Mouse (Mus musculus) lung, postnatal 0 days (tissue): ENCODE data around the gene Clock. TPM values are rescaled to one million over a fixed set of nuclear protein-coding genes. Genes with fewer than 3 reads are reported as not detected.

Source experiments
- ATAC-seq: fragments of 200-750 bp; cut with Nextera tagmentation; 2 replicates; pipeline ENCODE4 v1.8.0; 2017; ENCODE audit warnings: moderate library complexity
- DNase-seq: peaks from one replicate; pipeline ENCODE4 v3.0.0-alpha.2; 2016; ENCODE audit warnings: low spot score
- H3K27ac ChIP-seq: fragments of 300-500 bp; sonication (generic); 2 replicates; pipeline ENCODE4 v1.5.1; 2014; ENCODE audit warnings: antibody characterized with exemption, mild to moderate bottlenecking, low read length, mixed read lengths
- H3K27me3 ChIP-seq: fragments of 300-500 bp; sonication (generic); replicated peaks from 2 replicates; pipeline ENCODE4 v1.6.1; 2014; ENCODE audit warnings: low read length, mixed read lengths; ENCODE audit not compliant: insufficient read depth
- H3K36me3 ChIP-seq: fragments of 300-500 bp; sonication (generic); 2 replicates; pipeline ENCODE4 v1.6.1; 2014; ENCODE audit warnings: low read length, mixed read lengths; ENCODE audit not compliant: insufficient read depth
- H3K4me1 ChIP-seq: fragments of 300-500 bp; sonication (generic); 2 replicates; pipeline ENCODE4 v1.6.1; 2014; ENCODE audit warnings: antibody characterized with exemption, low read depth, low read length, mixed read lengths; ENCODE audit not compliant: insufficient read depth
- H3K4me2 ChIP-seq: fragments of 300-500 bp; sonication (generic); replicated peaks from 2 replicates; pipeline ENCODE4 v1.6.1; 2014; ENCODE audit warnings: low read depth, mild to moderate bottlenecking, low read length, moderate library complexity, mixed read lengths
- H3K4me3 ChIP-seq: fragments of 300-500 bp; sonication (generic); 2 replicates; pipeline ENCODE4 v1.5.1; 2014; ENCODE audit warnings: low read depth, low read length
- H3K9ac ChIP-seq: fragments of 300-500 bp; sonication (generic); replicated peaks from 2 replicates; pipeline ENCODE4 v1.6.1; 2014; ENCODE audit warnings: low read depth, mild to moderate bottlenecking
- H3K9me3 ChIP-seq: fragments of 300-500 bp; sonication (generic); 2 replicates; pipeline ENCODE4 v1.6.1; 2016; ENCODE audit warnings: low read length, mixed read lengths
- CTCF ChIP-seq: IDR thresholded peaks from 2 replicates; pipeline ENCODE4 v1.5.1; 2016; ENCODE audit warnings: antibody characterized with exemption, mild to moderate bottlenecking
- EP300 ChIP-seq: IDR thresholded peaks from 2 replicates; pipeline ENCODE4 v1.6.1; 2016; ENCODE audit warnings: antibody characterized with exemption, mild to moderate bottlenecking, control low read depth
- WGBS: fragments of 180-500 bp; shearing (Covaris S2); extraction: QIAGEN DNeasy Blood & Tissue Kit; methylation state at CpG from one replicate; pipeline ENCODE4 v1.1.7; 2014; 5-methylcytosine and 5-hydroxymethylcytosine counted together
- polyA plus RNA-seq: library from polyadenylated mRNA; unstranded; fragments of >200 nt; fragmentation: Nextera tagmentation; extraction: Ambion mirVana; gene quantifications from 2 replicates; pipeline ENCODE4 v1.2.1, GENCODE M21; 2015

Gene Clock
- polyA plus RNA-seq, 1 experiment from 2014 or later = 11.5 TPM

DNA sequence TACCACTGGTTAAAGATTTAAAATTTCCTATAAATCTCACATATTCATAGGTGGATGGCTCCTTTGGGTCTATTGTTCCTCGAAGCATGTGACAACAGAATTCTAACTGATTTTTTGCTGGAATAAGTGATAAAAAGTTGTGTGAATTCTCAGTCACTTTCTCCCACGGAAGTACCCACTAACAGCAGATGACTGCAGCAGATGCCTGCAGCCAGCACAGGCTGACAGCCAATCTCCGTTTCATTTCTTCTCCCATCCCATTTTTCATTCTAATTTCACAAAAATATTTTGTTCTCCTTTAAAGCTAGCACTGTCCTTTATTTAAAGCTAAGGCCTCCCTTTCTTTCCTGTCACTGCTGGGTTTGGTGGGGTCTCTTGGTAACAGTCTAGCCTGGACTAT, 59.2 kb downstream of the Clock start:
- Histone ChIP-seq H3K4me2 (no peak overlapping the region), H3K27me3 (no peaks in the 10 kb centered on the region), H3K9ac (no peak overlapping the region), H3K36me3 (0 out of 2 replicates have a peak, but pooled peaks cover 6% of the 10 kb centered on the region), H3K27ac (no peak overlapping the region), H3K9me3 (no peaks in the 10 kb centered on the region), H3K4me3 (no peak overlapping the region), H3K4me1 (no peaks in the 10 kb centered on the region)
- 82% methylated on average over 3 of the region's 3 CpGs for WGBS
- DNase-seq = no peak
- TF ChIP-seq EP300 = no peak
- TF ChIP-seq CTCF = no peak
- no peak for ATAC-seq

- H3K9ac ChIP-seq = no peak overlapping the region
- H3K4me2 ChIP-seq = no peak overlapping the region
- no peak for DNase-seq
- no peak overlapping the region for H3K27ac ChIP-seq
- H3K4me3 ChIP-seq = no peak overlapping the region
- no peaks in the 10 kb centered on the region for H3K9me3 ChIP-seq
- WGBS = 94% methylated on average over 10 of the region's 10 CpGs
- ATAC-seq = no peak
- no peaks in the 10 kb centered on the region for H3K27me3 ChIP-seq
- H3K36me3 ChIP-seq = 0 out of 2 replicates have a peak, but pooled peaks cover 13% of the 10 kb centered on the region
- no peaks in the 10 kb centered on the region for H3K4me1 ChIP-seq
- no peak for TF ChIP-seq CTCF
- TF ChIP-seq EP300 = no peak
Measured at GRCm38 (mm10) chr5:76244430-76244829, 60.2 kb downstream of the Clock start.

- Histone ChIP-seq H3K4me2 (no peak overlapping the region), H3K27me3 (no peaks in the 10 kb centered on the region), H3K9ac (no peak overlapping the region), H3K27ac (no peak overlapping the region), H3K36me3 (0 out of 2 replicates have a peak, but pooled peaks cover 13% of the 10 kb centered on the region), H3K9me3 (no peaks in the 10 kb centered on the region), H3K4me1 (no peaks in the 10 kb centered on the region), H3K4me3 (no peak overlapping the region)
- ATAC-seq (no peak), DNase-seq (no peak)
- WGBS = 94% methylated on average over 4 of the region's 4 CpGs
- no peak for TF ChIP-seq CTCF
Measured at GRCm38 (mm10) chr5:76243929-76244328, 60.7 kb downstream of the Clock start.

- no peaks in the 10 kb centered on the region for H3K4me1 ChIP-seq
- DNase-seq (no peak), ATAC-seq (no peak)
- no peak overlapping the region for H3K9ac ChIP-seq
- no peak overlapping the region for H3K4me2 ChIP-seq
- 83% methylated on average over 3 of the region's 3 CpGs for WGBS
- no peaks in the 10 kb centered on the region for H3K9me3 ChIP-seq
- no peaks in the 10 kb centered on the region for H3K27me3 ChIP-seq
- H3K36me3 ChIP-seq = 0 out of 2 replicates have a peak, but pooled peaks cover 13% of the 10 kb centered on the region
- no peak overlapping the region for H3K4me3 ChIP-seq
- TF ChIP-seq CTCF (no peak), EP300 (no peak)
- H3K27ac ChIP-seq = no peak overlapping the region
Measured at GRCm38 (mm10) chr5:76243274-76243673, 61.3 kb downstream of the Clock start.

DNA sequence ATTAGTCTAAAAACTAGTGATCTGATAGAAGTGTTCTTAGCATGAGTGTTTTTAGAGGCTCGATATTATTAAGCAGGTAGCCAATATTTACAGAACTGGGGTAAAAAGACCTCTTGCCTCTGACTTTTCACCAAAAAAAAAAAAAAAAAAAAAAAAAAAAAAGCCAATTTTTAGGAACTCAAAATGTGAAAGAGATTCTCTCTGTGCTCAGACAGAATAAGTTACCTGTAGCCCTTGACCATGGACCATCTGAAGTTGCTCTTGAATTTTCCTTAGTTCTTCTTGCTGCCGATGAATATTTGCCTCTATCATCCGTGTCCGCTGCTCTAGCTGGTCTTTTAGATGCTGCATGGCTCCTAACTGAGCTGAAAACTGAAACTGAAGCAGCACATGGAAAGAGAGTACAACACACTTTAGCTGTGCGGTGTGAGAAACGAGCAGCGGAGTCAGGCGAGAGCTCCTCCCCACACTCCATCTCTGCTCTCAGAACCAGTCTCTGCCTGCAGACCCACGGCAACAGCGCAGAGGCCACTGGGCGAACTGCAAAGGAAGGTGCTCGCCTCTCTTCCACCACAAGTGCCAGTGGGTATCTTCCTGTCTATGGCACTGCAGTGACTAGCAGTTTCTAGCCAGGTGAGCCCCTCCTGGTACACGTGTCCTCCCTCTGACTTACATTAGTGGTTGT, 73.3 kb downstream of the Clock start:
- Histone ChIP-seq H3K4me3 (no peak overlapping the region), H3K4me1 (no peaks in the 10 kb centered on the region), H3K4me2 (no peak overlapping the region), H3K27ac (no peak overlapping the region), H3K9ac (no peak overlapping the region), H3K36me3 (peaks cover 32% of the 10 kb centered on the region), H3K27me3 (no peaks in the 10 kb centered on the region), H3K9me3 (no peaks in the 10 kb centered on the region)
- ATAC-seq (no peak), DNase-seq (no peak)
- WGBS = 90% methylated on average over 13 of the region's 13 CpGs
- TF ChIP-seq EP300 = no peak
- TF ChIP-seq CTCF = no peak

DNA sequence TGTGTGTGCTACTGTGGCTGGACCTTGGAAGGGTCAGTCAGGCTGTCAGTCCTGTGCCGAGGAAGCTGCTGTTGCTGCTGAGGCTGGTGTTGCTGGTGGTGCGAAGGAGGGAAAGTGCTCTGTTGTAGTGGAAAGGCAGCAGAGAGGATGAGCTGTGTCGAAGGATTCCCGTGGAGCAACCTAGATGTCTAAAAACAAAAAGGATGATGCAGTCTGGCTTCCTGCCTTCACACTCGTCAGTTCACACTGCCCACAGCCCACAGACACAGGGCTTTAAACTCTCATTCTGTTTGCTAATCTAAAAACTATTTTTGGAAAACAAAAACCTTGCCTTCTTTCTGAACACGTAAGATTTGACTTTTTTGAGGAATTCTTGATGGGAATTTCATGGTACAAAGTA, 87.9 kb downstream of the Clock start:
- Histone ChIP-seq H3K9ac (no peak overlapping the region), H3K4me2 (no peak overlapping the region), H3K27ac (no peak overlapping the region), H3K9me3 (no peaks in the 10 kb centered on the region), H3K4me1 (no peaks in the 10 kb centered on the region), H3K36me3 (0 out of 2 replicates have a peak, but pooled peaks cover 5% of the 10 kb centered on the region), H3K4me3 (no peak overlapping the region), H3K27me3 (no peaks in the 10 kb centered on the region)
- TF ChIP-seq EP300 (no peak), CTCF (no peak)
- WGBS = 64% methylated on average over 6 of the region's 6 CpGs
- ATAC-seq = no peak
- no peak for DNase-seq

DNA sequence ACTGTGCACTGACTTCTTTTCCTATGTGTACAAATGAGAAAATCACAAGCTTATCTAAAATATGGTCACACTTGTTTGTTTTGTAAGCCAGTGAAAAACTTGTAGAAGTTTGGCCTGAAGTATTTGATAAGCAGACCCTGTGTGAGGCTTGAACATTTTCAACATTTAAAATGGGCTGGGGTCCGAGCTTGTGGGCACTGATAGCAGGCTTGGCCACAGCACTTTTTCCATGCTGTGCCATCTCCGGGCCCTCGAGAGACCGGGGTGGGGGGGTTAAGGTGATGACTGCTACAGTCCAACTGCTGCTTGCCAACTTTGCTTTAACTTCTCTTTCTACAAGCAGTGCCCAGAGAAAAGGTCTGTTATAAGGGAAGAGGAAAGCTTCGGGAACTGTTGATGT, 96.5 kb downstream of the Clock start:
- TF ChIP-seq CTCF = no peak
- 87% methylated on average over 5 of the region's 5 CpGs for WGBS
- H3K4me1 ChIP-seq = no peaks in the 10 kb centered on the region
- H3K27ac ChIP-seq = no peak overlapping the region
- no peaks in the 10 kb centered on the region for H3K27me3 ChIP-seq
- no peak overlapping the region for H3K4me3 ChIP-seq
- H3K9me3 ChIP-seq = no peaks in the 10 kb centered on the region
- no peak for DNase-seq
- no peak for ATAC-seq
- no peak overlapping the region for H3K9ac ChIP-seq
- no peak overlapping the region for H3K4me2 ChIP-seq
- H3K36me3 ChIP-seq = peaks cover 23% of the 10 kb centered on the region; the same call in 1 of the 2 replicates
